Mouse (Mus musculus) cerebellum, adult 18-20 months (tissue): ENCODE measurements at regions not wholly inside any gene's neighbourhood (a gene's known extent, or its start where the extent isn't known, plus 50 kb on each side); places are given as distances from the start of the nearest gene placed in this dataset.
"Not testable (repeated sequence)": the region's sequence is repeated elsewhere in the genome, so short reads cannot be mapped to it uniquely, and the experiment has no call there.

Experiments
- DNase-seq, 2 experiments: peaks; one replicate each; pipeline ENCODE4 v3.0.0; 2021

- no peak for DNase-seq
Observed at GRCm38 (mm10) chr12:104637046-104638032, 114.4 kb downstream of the Dicer1 start.

DNA sequence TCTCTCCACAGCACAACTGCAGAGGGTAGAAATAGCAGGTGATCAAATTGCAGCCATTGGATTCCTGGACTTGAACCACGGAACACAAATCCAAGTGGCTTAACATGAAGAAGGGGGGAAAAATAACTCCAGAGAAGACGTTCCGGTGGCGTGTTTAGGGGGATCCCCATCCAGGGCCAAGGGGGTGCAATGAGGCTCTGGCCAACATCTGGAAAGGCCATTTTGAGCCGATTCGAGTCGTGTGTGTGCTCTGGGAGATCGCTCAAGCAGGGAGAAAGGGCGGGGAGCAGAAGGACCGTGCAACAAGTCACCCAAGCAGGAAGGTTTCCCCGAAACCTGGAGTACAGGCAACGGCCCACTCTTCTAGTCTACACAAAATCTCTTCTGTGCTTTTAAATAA, 115.3 kb downstream of the Dicer1 start:
- no peak for DNase-seq

DNA sequence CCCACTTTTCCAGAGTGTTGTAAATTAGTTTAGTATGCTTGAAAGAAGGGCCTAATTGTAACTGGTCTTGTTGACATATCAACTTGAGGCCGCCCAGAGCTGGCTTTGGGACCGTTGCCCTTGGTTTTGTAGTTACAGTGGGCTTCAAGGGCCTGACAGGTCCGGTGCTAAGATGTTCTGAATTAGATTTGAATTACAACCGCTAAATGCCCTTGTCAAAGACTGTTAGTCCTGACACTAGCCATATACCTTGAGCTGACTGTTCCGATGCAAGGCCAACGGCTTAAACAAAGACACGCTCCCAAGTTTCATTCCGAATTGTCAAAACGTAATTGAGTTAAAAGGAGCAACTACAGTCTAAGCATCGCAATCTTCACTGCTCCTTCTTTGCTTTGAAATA, 116.9 kb downstream of the Dicer1 start:
- DNase-seq, result no peak

- no peak for DNase-seq
Observed at GRCm38 (mm10) chr12:104630590-104630989, 121.2 kb downstream of the Dicer1 start.

- no peak for DNase-seq
Observed at GRCm38 (mm10) chr12:104629449-104629848, 122.3 kb downstream of the Dicer1 start.

GRCm38 (mm10) chr12:104626054-104626453, 125.7 kb downstream of the Dicer1 start:
- DNase-seq, result no peak

DNA sequence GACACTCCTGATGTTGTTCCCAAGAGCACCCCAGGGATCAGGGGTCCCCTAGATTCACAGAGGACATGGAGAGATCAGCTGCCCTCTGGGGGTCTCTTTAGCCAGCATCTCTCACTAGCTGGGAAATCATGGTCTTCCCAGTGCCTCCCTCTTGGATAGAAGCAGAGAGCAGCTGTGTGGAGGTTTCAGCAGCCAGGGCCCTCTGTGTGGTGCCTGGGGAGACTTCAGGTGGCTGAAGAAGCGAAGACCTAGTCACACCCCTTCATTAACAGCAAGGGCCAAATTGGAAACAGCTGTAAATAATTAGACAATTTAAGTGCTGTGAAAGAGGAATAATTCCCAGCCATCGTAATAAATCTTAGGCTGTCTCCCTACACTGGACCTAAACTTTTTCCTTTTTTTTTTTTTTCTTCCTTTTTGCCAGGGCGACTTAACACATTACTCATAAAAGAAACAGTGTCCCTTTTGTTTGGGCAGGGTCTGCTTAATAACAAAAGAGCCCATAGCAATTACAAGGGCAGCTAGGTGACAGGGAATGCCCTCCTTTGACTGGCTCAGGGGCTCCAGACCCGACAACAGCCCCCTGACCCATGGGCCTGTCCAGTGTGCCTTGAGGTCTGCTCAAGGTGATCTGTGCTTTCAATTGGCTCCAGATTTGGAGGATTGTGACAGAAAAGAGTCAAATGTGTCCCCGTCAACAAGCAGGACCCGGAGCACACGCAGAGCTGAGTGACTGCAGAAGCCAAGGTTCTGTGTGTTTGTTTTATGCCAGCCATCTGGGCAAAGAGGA, 127.7 kb downstream of the Dicer1 start:
- DNase-seq, result no peak

DNA sequence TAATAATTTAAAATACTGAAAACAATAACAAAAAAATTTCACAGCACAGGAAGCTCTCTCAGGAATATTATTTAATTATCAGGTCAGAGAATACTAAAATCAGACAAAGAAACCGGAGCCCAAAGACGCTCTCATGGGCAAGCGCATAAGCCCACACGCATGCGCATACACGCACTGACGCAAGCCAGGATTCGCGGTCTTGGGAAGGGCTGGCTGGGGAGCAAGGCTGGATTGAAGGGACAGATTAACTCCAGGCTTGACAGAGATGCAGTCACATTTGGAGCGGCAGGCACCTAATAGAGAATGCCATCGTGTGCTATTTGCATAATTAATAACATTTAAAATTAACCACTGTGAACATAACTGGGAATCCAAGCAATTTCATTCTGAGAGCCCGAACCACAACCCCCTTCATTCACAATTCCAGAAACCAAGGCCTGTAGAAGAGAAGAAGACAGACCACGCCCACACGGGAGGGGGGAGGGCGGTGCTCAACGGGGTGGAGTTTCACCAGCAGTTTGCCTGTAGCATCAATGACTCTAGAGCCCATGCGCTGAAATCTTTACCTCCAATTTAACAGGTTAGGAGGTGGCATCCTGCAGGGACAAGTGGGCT, 134.5 kb downstream of the Dicer1 start:
- DNase-seq, result peak; percentile 12 to 13

DNA sequence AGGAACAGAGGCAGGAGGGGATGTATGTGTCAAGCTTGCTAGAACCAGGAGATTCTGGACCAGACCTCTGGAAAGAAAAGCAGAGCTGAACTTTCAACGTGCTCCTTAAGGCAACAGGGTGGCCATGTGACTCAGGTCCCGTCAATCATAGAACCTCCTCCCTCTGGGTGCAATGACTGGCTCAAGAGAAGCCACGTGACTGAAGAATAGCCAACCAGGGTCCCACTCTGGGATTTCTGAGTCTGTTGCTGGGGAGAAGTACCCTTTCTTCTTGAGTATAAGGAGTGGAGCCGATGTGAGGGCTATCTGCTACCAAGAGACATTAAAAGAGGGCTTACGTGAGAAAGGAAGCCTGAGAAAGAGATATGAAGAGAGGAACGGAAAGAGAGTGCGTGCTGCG, 137.5 kb downstream of the Dicer1 start:
- DNase-seq, result no peak

GRCm38 (mm10) chr12:104609767-104610166, 136.6 kb upstream of the Gsc start:
- no peak for DNase-seq

GRCm38 (mm10) chr12:104608956-104609355, 135.8 kb upstream of the Gsc start:
- not testable (repeated sequence) for DNase-seq

GRCm38 (mm10) chr12:104607410-104607809, 134.3 kb upstream of the Gsc start:
- no peak for DNase-seq

DNA sequence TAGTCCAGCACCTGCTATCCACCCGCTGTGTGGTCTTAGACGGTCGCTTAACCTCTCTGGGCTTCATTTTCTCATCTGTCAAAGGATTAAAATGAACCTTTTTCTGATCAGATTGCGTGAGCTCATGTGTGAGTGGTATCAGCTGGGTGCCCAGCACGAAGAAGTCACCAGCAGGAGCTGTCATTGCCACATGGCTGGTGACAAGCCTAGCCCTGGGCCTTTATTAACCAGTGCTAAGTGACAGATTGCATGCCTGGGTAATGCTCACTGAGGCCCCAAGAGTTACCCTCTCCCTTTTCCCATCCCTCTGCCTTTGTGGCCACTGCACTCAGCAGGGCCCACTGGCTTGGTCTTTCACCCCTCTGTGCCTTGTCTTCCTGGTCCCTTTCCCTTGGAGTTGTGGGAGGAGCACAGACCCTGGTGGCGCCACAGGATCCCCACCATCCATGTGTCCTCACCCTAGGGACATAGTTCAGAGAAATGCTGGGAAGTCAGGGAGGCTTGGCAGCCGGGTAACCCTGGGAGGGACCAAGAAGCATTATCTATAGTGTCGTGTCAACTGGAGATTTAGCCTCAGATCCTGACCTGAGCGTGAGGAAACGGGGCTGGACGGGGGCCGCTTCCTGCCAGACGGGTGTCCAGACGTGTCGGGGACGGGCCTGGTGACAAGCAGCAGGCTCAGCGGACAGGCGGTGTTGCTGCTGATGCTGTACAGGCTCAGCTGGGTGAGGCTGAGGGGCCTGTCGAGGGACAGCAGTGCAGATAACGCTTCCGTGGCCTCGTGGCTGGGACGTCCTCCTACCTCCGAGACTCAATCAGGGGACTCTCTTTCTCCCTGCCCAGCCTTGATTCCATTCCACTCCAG, 132.6 kb upstream of the Gsc start:
- DNase-seq, result no peak

DNA sequence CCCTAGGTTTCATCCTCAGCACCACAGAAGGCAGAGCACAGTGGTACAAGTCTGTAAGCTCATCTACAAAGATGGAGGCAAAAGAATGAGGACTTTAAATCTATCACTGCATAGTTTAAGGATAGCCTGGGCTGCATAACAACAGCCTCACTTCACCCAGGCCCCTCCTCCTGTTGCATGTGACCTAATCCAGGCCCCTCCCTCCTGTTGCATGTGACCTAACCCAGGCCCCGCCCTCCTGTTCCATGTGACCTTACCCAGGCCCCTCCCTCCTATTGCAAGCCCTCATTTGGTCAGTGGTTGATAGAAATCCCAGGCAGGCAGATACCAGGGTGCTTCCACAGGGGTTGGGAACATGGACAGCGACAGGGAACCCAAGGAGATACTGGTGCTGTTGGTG, 124.9 kb upstream of the Gsc start:
- no peak for DNase-seq

DNA sequence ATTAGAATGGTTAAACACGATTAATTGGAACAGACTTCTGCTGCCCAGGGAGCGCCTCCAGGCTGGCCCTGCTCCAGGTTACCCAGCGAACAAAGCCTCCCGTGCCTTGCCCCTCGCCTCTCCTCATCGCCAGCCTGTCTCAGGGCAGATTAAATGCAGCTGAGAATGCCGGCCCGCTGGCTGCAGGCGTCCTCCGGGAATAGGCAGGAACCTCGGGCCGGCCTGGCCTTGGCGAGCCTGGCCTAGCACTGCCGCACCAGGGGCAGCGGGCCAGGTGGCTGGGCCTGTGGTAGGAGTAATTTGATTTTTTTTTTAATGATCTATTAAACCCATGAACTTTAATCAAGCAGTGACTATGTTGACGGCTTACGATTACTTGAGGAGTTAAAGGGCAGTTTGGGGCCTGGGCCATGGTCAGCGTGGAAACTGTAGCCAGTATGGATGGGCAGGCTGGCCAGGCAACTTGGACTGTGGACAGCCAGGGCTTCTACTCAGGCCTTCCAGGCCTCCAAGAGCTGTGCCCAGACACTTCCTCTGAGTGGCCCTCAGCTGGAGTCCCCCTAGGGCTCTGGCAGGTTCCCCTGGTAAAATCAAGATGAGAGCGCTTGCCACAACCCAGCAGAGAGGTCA, 120.5 kb upstream of the Gsc start:
- peak; percentile 24 to 29 for DNase-seq

DNA sequence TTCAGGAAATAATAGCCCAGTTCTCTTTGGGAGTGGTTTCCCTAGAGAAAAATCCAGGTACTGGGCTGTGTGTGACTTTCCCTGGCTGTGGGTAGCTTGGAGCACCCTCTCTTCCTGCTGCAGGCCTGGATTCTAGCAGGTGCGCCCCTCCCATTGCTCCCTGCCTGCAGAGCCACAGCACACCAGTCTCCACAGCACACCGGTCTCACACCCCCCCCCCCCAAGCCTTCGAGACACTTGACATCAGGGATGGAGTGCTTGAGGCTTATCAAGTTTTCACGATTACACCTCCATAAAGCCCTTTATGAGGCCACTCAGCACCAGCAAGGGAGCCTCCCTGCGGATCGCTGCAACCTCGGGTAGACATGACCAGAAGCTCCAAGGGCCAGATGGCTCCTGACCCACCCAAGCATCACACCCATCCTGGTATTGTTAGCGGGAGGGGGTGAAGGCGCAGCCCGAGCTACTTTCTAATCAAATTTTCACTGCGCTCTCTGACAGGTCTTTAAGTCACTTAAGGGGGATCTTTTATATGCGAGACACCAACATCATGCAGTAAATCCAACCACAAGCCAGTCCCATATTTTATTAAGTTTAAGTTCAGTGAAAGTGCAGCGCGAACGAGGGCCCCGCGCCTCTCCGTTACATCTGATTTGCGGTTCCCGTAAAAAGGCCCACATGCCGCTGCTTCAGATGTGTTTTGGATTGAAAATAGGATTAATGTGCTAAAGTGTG, 119.8 kb upstream of the Gsc start:
- DNase-seq, result no peak

DNA sequence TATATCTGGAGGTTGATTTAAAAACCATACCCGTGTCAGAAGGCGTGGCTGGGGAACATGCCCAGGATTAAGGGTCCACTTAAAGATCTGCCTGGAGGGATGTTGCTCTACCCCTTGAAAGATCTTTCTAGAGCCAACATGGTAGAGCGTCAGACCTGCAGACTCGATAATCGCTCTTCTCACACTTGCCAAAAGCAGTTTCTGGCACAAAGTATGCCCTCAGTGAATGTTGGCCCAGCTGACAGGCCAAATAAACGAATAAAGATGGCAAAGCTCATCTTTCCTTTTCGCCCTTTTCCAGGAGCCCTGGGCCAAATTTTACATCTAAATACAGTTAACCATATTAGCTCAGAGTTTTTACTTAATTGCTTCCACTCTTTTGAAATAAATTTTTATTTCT, 118.4 kb upstream of the Gsc start:
- DNase-seq, result no peak

GRCm38 (mm10) chr12:104590291-104590690, 117.2 kb upstream of the Gsc start:
- DNase-seq, result no peak

DNA sequence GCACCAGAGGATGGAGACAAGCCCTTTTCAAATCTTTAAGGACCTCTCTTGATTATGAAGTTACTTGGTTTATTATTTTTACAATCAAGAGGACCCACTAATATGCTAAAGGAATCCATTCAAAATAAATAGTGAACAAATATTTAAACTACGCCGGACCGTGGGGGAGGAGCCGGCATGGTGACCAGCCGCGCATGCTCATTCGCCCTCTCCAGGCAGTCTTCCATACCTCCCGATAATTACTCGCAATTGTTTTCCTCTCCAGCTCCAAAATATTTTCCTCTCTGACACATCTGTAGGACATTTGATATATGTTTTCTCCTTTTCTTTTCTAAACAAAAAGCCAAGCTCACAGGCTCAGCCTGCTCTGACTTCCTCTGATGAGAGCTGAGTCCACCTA, 111.3 kb upstream of the Gsc start:
- DNase-seq, result no peak

- DNase-seq, result no peak
Observed at GRCm38 (mm10) chr12:104580796-104581195, 107.7 kb upstream of the Gsc start.

GRCm38 (mm10) chr12:104567622-104568021, 94.5 kb upstream of the Gsc start:
- DNase-seq, result no peak
